Mouse (Mus musculus) lung, adult 2 months (tissue): ENCODE measurements at regions not wholly inside any gene's neighbourhood (a gene's known extent, or its start where the extent isn't known, plus 50 kb on each side); places are given as distances from the start of the nearest gene placed in this dataset.
"Not testable (repeated sequence)": the region's sequence is repeated elsewhere in the genome, so short reads cannot be mapped to it uniquely, and the experiment has no call there.

Source experiments
- DNase-seq: peaks from one replicate; pipeline ENCODE4 v3.0.0; 2022
- H3K4me1 ChIP-seq: fragments of 200-500 bp; 2 replicates; pipeline ENCODE4 v1.6.1; 2011; ENCODE audit warnings: low read length; ENCODE audit not compliant: control insufficient read depth, insufficient read depth
- H3K4me3 ChIP-seq: fragments of 200-500 bp; replicated peaks from 2 replicates; pipeline ENCODE3; 2011; ENCODE audit warnings: low read depth, mild to moderate bottlenecking, control low read depth, low read length; ENCODE audit errors: extremely low read depth
- CTCF ChIP-seq: fragments of 200-500 bp; IDR thresholded peaks from 2 replicates; pipeline ENCODE4 v1.5.1; 2011; ENCODE audit warnings: mild to moderate bottlenecking, low read length, control low read depth; ENCODE audit not compliant: insufficient read depth
- POLR2A ChIP-seq: fragments of 200-500 bp; IDR thresholded peaks from 2 replicates; pipeline ENCODE4 v1.6.1; 2011; ENCODE audit warnings: low read depth, mild to moderate bottlenecking, control low read depth, low read length, borderline replicate concordance; ENCODE audit errors: extremely low read depth
- WGBS: fragments of 180-500 bp; shearing (Covaris S2); methylation state at CpG from one replicate; pipeline ENCODE4 v1.1.7; 2018; 5-methylcytosine and 5-hydroxymethylcytosine counted together

DNA sequence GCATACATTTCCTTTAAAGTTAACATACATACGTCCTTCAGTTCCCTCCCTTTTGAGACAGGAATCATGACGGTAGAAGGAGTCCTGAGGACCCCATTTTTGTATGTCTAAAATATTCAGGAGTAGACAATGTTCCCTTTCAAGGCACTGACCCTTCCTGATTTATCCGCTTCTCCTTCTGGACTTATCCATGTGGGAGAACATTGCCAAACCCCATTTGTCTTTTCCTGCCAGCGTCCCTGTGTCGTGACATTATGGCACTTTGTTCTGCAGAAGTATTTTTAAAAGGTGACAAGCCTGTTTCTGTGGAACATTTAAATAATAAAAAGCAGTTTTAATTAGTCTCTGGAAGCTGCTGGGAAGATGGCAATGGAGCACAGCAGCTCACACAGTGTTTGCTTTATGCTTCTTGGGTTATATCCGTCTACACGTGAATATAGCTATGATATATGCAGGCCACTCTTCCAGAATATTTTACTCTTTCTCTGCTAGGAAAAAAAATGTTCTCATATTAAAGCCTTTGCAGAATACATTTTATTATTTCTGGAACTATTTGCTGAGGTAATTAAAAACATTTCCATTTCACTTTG is 115.6 kb upstream of the Mad2l1 start:
- no peak for DNase-seq
- Histone ChIP-seq H3K4me3 (no peak overlapping the region), H3K4me1 (no peaks in the 10 kb centered on the region)
- WGBS: 62% methylated on average over 7 of the region's 7 CpGs
- no peak for TF ChIP-seq POLR2A
- no peak for TF ChIP-seq CTCF

DNA sequence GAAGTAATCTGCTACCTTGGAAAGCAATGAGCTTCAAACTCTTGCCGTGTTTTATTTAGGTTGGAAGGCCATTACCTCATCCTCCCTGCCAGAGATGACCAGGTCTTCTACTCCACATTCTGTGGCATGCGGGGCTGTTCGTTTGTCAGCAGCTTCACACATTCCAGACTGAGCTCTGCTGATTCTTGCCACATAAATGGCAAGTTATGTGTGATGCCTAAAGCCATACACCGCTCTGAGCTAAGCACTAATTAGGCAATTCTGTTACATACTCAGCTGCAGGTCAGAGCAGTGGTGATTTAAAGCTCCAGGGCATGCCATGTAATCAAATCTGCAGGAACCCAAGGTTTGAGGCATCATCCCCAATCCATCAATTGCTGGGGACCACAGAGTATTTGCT is 106.8 kb upstream of the Mad2l1 start:
- WGBS: 66% methylated on average over 4 of the region's 4 CpGs
- TF ChIP-seq CTCF: no peak
- no peak for TF ChIP-seq POLR2A
- Histone ChIP-seq H3K4me3 (no peak overlapping the region), H3K4me1 (no peaks in the 10 kb centered on the region)
- no peak for DNase-seq

GRCm38 (mm10) chr6:66450408-66450807 is 84.8 kb upstream of the Mad2l1 start:
- not testable (repeated sequence) for DNase-seq, H3K4me3 ChIP-seq, H3K4me1 ChIP-seq

GRCm38 (mm10) chr6:66458172-66458571 is 77.0 kb upstream of the Mad2l1 start:
- Histone ChIP-seq H3K4me1 (no peaks in the 10 kb centered on the region), H3K4me3 (no peak overlapping the region)
- no peak for DNase-seq
- TF ChIP-seq POLR2A: no peak
- TF ChIP-seq CTCF: no peak
- 85% methylated on average over 3 of the region's 3 CpGs for WGBS

- 87% methylated on average over 4 of the region's 5 CpGs for WGBS
- Histone ChIP-seq H3K4me1 (no peaks in the 10 kb centered on the region), H3K4me3 (no peak overlapping the region)
- no peak for DNase-seq
- TF ChIP-seq CTCF (no peak), POLR2A (no peak)
Observed at GRCm38 (mm10) chr6:66464540-66464939, 70.7 kb upstream of the Mad2l1 start.

- WGBS: 69% methylated on average over 11 of the region's 11 CpGs
- DNase-seq: no peak
- TF ChIP-seq POLR2A: no peak
- no peak for TF ChIP-seq CTCF
- Histone ChIP-seq H3K4me3 (no peak overlapping the region), H3K4me1 (no peaks in the 10 kb centered on the region)
Observed at GRCm38 (mm10) chr6:66465137-66465853, 69.9 kb upstream of the Mad2l1 start.

- Histone ChIP-seq H3K4me1 (no peaks in the 10 kb centered on the region), H3K4me3 (no peak overlapping the region)
- TF ChIP-seq CTCF: no peak
- TF ChIP-seq POLR2A: no peak
- DNase-seq: no peak
- 29% methylated on average over 3 of the region's 3 CpGs for WGBS
Observed at GRCm38 (mm10) chr6:66466757-66467156, 68.4 kb upstream of the Mad2l1 start.

GRCm38 (mm10) chr6:66470627-66471249 is 64.5 kb upstream of the Mad2l1 start:
- DNase-seq: no peak
- WGBS: 85% methylated on average over 4 of the region's 4 CpGs
- H3K4me3 ChIP-seq: no peak overlapping the region
- TF ChIP-seq CTCF (no peak), POLR2A (no peak)
- no peaks in the 10 kb centered on the region for H3K4me1 ChIP-seq

DNA sequence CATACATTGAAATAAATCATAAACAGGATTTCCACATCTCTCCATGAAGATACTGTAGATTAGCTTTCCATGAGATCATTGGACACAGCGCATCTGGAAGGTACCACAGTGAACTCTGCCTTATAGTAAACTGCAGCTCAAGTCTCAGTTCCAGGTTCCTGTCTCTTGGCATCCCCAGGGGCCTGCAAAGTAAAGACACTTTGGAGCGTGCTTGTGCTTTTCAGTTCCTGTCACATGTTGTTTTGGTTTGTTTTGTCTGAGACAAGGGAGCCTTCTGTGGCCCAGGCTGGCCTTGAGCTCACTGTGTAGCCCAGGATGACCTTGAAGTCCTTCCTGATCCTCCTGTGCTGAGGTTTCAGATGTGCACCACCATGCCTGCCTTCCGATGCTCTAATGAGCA is 63.4 kb upstream of the Mad2l1 start:
- H3K4me3 ChIP-seq: no peak overlapping the region
- no peak for DNase-seq
- no peaks in the 10 kb centered on the region for H3K4me1 ChIP-seq
- 73% methylated on average over 3 of the region's 3 CpGs for WGBS
- no peak for TF ChIP-seq CTCF
- TF ChIP-seq POLR2A: no peak

- WGBS: 69% methylated on average over 4 of the region's 4 CpGs
- Histone ChIP-seq H3K4me1 (no peaks in the 10 kb centered on the region), H3K4me3 (no peak overlapping the region)
- no peak for DNase-seq
- TF ChIP-seq CTCF (no peak), POLR2A (no peak)
Observed at GRCm38 (mm10) chr6:66472697-66473096, 62.5 kb upstream of the Mad2l1 start.
